8 mouse cellular contexts compared by ENCODE assay signal in the genomic region with DNA sequence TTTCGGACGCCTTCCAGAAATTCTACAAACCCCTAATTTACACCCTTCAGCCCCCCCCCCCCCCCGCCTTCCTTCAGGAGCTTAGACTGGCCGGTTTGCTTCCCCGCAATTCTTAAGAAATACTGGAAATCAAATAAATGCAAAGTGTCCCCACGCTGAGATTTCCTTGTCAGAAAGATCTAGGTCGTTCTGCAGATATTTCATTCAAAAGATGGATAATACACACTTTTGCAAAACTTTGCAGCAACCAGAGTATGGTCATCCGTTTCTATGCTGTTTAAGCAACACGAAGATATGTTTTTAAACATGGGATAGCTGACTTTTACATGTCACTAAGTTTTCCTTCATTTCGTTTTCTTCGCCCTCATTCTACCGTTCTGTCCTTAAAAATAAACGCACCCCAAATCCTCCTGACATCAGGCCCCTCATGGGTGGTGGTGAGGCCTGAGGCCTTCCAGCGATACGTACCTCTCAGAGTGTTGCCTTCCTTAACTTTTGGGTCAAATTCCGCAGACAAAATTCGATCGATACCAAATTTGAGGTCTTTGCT. TPM values are rescaled to one million over a fixed set of nuclear protein-coding genes. Genes with fewer than 3 reads are reported as not detected.
DNase-seq lines count a peak whose midpoint lies in the region; ATAC-seq and TF ChIP-seq lines count a peak whose summit lies in the region.

No protein-coding gene starts in this region.

- H3K27me3 ChIP-seq in lung, embryonic 14.5 days (ENCODE audit: insufficient read depth, low read length), result peaks cover 79% of the 10 kb centered on the region
- peaks cover 96% of the 10 kb centered on the region for H3K27me3 ChIP-seq in embryonic facial prominence, embryonic 13.5 days
- peaks cover 14% of the 10 kb centered on the region; the same call in 1 of the 2 replicates for H3K27me3 ChIP-seq in intestine, embryonic 15.5 days (replicated peaks)
- peaks cover 95% of the 10 kb centered on the region for H3K27me3 ChIP-seq in neural tube, embryonic 12.5 days (replicated peaks)

- H3K9me3 ChIP-seq in lung, embryonic 14.5 days (ENCODE audit: low read depth, low read length), result no peaks in the 10 kb centered on the region
- no peaks in the 10 kb centered on the region for H3K9me3 ChIP-seq in embryonic facial prominence, embryonic 13.5 days
- H3K9me3 ChIP-seq in intestine, embryonic 15.5 days, result no peaks in the 10 kb centered on the region
- H3K9me3 ChIP-seq in neural tube, embryonic 12.5 days, result no peaks in the 10 kb centered on the region

- no peak for DNase-seq in lung, embryonic 14.5 days
- no peak for DNase-seq in lung, postnatal 36 days
- DNase-seq in gastrocnemius, postnatal 25 days, result no peak
- DNase-seq in right cerebral cortex, postnatal 14 days, result no peak

- peaks cover 22% of the 10 kb centered on the region for H3K36me3 ChIP-seq in lung, embryonic 14.5 days (ENCODE audit: insufficient read depth)
- H3K36me3 ChIP-seq in embryonic facial prominence, embryonic 13.5 days, result no peaks in the 10 kb centered on the region
- no peaks in the 10 kb centered on the region for H3K36me3 ChIP-seq in intestine, embryonic 15.5 days
- H3K36me3 ChIP-seq in neural tube, embryonic 12.5 days, result no peaks in the 10 kb centered on the region

- peaks cover 5% of the 10 kb centered on the region; the same call in 1 of the 2 replicates for H3K4me1 ChIP-seq in lung, embryonic 14.5 days (ENCODE audit: insufficient read depth)
- peaks cover 37% of the 10 kb centered on the region for H3K4me1 ChIP-seq in embryonic facial prominence, embryonic 13.5 days
- peaks cover 22% of the 10 kb centered on the region for H3K4me1 ChIP-seq in intestine, embryonic 15.5 days (replicated peaks)
- peaks cover 28% of the 10 kb centered on the region for H3K4me1 ChIP-seq in neural tube, embryonic 12.5 days

- 5% methylated on average over 18 of the region's 18 CpGs for WGBS in lung, embryonic 14.5 days
- 2% methylated on average over 18 of the region's 18 CpGs for WGBS in embryonic facial prominence, embryonic 13.5 days
- 1% methylated on average over 18 of the region's 18 CpGs for WGBS in intestine, embryonic 15.5 days
- WGBS in neural tube, embryonic 12.5 days, result under 1% methylated on average over 18 of the region's 18 CpGs

- H3K9ac ChIP-seq in lung, embryonic 14.5 days, result peak overlapping the region; percentile 88
- peak overlapping the region; percentile 74 for H3K9ac ChIP-seq in embryonic facial prominence, embryonic 13.5 days
- peak overlapping the region; percentile 92 for H3K9ac ChIP-seq in intestine, embryonic 15.5 days
- H3K9ac ChIP-seq in neural tube, embryonic 12.5 days, result peak overlapping the region; percentile 54

- peak overlapping the region; percentile 98 for H3K27ac ChIP-seq in lung, embryonic 14.5 days (ENCODE audit: low read depth)
- H3K27ac ChIP-seq in embryonic facial prominence, embryonic 13.5 days, result peak overlapping the region; percentile 71; the same call in 1 of the 2 replicates
- peak overlapping the region; percentile 99 for H3K27ac ChIP-seq in intestine, embryonic 15.5 days
- H3K27ac ChIP-seq in neural tube, embryonic 12.5 days, result no peak overlapping the region

- ATAC-seq in lung, embryonic 14.5 days (ENCODE audit: insufficient read depth), result no peak
- ATAC-seq in embryonic facial prominence, embryonic 13.5 days (ENCODE audit: insufficient number of reproducible peaks, insufficient read depth, low FRiP score, low TSS enrichment, low read depth), result no peak
- no peak for ATAC-seq in intestine, embryonic 15.5 days
- ATAC-seq in neural tube, embryonic 12.5 days (ENCODE audit: low FRiP score, low read depth), result no peak
- no peak for ATAC-seq in erythroid progenitor cell, adult 5-6 weeks (replicated peaks; ENCODE audit: low FRiP score, poor library complexity, severe bottlenecking)

- peak overlapping the region; percentile 76 for H3K4me3 ChIP-seq in lung, embryonic 14.5 days (ENCODE audit: low read depth, low read length)
- H3K4me3 ChIP-seq in embryonic facial prominence, embryonic 13.5 days, result peak overlapping the region; percentile 59
- peak overlapping the region; percentile 70 for H3K4me3 ChIP-seq in intestine, embryonic 15.5 days (replicated peaks)
- peak overlapping the region; percentile 45 for H3K4me3 ChIP-seq in neural tube, embryonic 12.5 days

- peak overlapping the region; percentile 79 for H3K4me2 ChIP-seq in lung, embryonic 14.5 days
- H3K4me2 ChIP-seq in embryonic facial prominence, embryonic 13.5 days, result peak overlapping the region; percentile 86
- peak overlapping the region; percentile 82 for H3K4me2 ChIP-seq in intestine, embryonic 15.5 days (replicated peaks)
- peak overlapping the region; percentile 86 for H3K4me2 ChIP-seq in neural tube, embryonic 12.5 days (replicated peaks)

- no peak for TF ChIP-seq CTCF in lung, embryonic 14.5 days (IDR thresholded peaks at IDR 0.05; ENCODE audit: low read depth)

RNA-seq across cellular contexts. Expression of a gene that starts 1.3 kb away (rescaled TPM):
- 27.8 and 28.2 TPM in 2 replicates for polyA plus RNA-seq in lung, embryonic 14.5 days (2014; fragmentation: Nextera tagmentation; extraction: Ambion mirVana)
- 13.3 and 14.9 TPM in 2 replicates for polyA plus RNA-seq in embryonic facial prominence, embryonic 13.5 days (2015; fragmentation: Nextera tagmentation; extraction: Ambion mirVana)
- 46.6 and 52.3 TPM in 2 replicates for polyA plus RNA-seq in intestine, embryonic 15.5 days (2015; fragmentation: Nextera tagmentation; extraction: Ambion mirVana)
- polyA plus RNA-seq in neural tube, embryonic 12.5 days (2016; fragmentation: Nextera tagmentation; extraction: Ambion mirVana), result 12.9 and 13.0 TPM in 2 replicates
- 10 to 100 TPM in 1 of 2 experiments, 1 to 10 TPM in 1; 5.9 to 10.0 TPM for total RNA-seq in gastrocnemius, postnatal 25 days (2021)
- total RNA-seq in erythroid progenitor cell, adult 5-6 weeks (2015; ENCODE audit: low replicate concordance), result 3.8 and 6.1 TPM in 2 replicates
- 1.9 and 7.3 TPM in 2 replicates for total RNA-seq in erythroid progenitor cell, adult 5-6 weeks (2017; ENCODE audit: low replicate concordance)
